Mouse (Mus musculus): ENCODE data around the gene Olfr1281. TPM values are rescaled to one million over a fixed set of nuclear protein-coding genes. Genes with fewer than 3 reads are reported as not detected.

Gene Olfr1281
- total RNA-seq (2023): not detected in 2 replicates

GRCm38 (mm10) chr2:111326220-111326619 lies at the start of gene Olfr1281:
Gene Olfr1281, plus strand, starts transcription at chr2:111326520.

GRCm38 (mm10) chr2:111289836-111290235 lies 36.5 kb upstream of the Olfr1281 start, which contains the start of gene Olfr1278:
Gene Olfr1278, plus strand, starts transcription at chr2:111290136.

GRCm38 (mm10) chr2:111300374-111300773 lies 25.9 kb upstream of the Olfr1281 start, which contains the start of gene Olfr1279:
Gene Olfr1279, plus strand, starts transcription at chr2:111300635.

GRCm38 (mm10) chr2:111313717-111314116 lies 12.6 kb upstream of the Olfr1281 start, which contains the start of gene Olfr1280:
Gene Olfr1280, plus strand, starts transcription at chr2:111314017.

GRCm38 (mm10) chr2:111335976-111336375 lies 9.7 kb downstream of the Olfr1281 start, which contains the start of gene Olfr1282:
Gene Olfr1282, minus strand, starts transcription at chr2:111336076.

GRCm38 (mm10) chr2:111366490-111366889 lies 40.2 kb downstream of the Olfr1281 start, which contains the start of gene Olfr1283:
Gene Olfr1283, plus strand, starts transcription at chr2:111366790.

GRCm38 (mm10) chr2:111375222-111375621 lies 48.9 kb downstream of the Olfr1281 start, which contains the start of gene Olfr1284:
Gene Olfr1284, plus strand, starts transcription at chr2:111375522.

Other genes with a start within 250 kb of the Olfr1281 start
- not detected in 2 replicates for gene Gm13941, start 220.5 kb upstream of the Olfr1281 start, total RNA-seq (2023)
- gene Gm15130, start 173.6 kb upstream of the Olfr1281 start, total RNA-seq (2023): not detected in 2 replicates
- not detected in 2 replicates for gene 4930430A15Rik, start 96.9 kb upstream of the Olfr1281 start, total RNA-seq (2023)
- gene Olfr1275, start 91.2 kb upstream of the Olfr1281 start, total RNA-seq (2023): not detected in 2 replicates
- not detected in 2 replicates for gene Olfr1276, start 72.0 kb upstream of the Olfr1281 start, total RNA-seq (2023)
- gene Olfr1277, start 52.4 kb upstream of the Olfr1281 start, total RNA-seq (2023): not detected in 2 replicates
- gene Olfr1278, start 36.4 kb upstream of the Olfr1281 start, total RNA-seq (2023): not detected in 2 replicates
- not detected in 2 replicates for gene Olfr1279, start 25.9 kb upstream of the Olfr1281 start, total RNA-seq (2023)
- gene Olfr1280, start 12.5 kb upstream of the Olfr1281 start, total RNA-seq (2023): not detected in 2 replicates
- gene Olfr1282, start 9.6 kb downstream of the Olfr1281 start, total RNA-seq (2023): not detected in 2 replicates
- not detected in 2 replicates for gene Olfr1283, start 40.3 kb downstream of the Olfr1281 start, total RNA-seq (2023)
- not detected in 2 replicates for gene Olfr1284, start 49.0 kb downstream of the Olfr1281 start, total RNA-seq (2023)
- gene Olfr1286, start 96.6 kb downstream of the Olfr1281 start, total RNA-seq (2023): not detected in 2 replicates
- not detected in 2 replicates for gene Olfr1287, start 122.6 kb downstream of the Olfr1281 start, total RNA-seq (2023)
- gene Olfr1288, start 147.6 kb downstream of the Olfr1281 start, total RNA-seq (2023): not detected in 2 replicates
- gene Olfr1289, start 154.3 kb downstream of the Olfr1281 start, total RNA-seq (2023): not detected in 2 replicates
- gene Olfr1290, start 167.3 kb downstream of the Olfr1281 start, total RNA-seq (2023): not detected in 2 replicates
- not detected in 2 replicates for gene Olfr1291-ps1, start 170.7 kb downstream of the Olfr1281 start, total RNA-seq (2023)
- gene Olfr1293-ps, start 198.7 kb downstream of the Olfr1281 start, total RNA-seq (2023): not detected in 2 replicates
- not detected in 2 replicates for gene Olfr1294, start 213.8 kb downstream of the Olfr1281 start, total RNA-seq (2023)
- gene Olfr1295, start 243.2 kb downstream of the Olfr1281 start, total RNA-seq (2023): not detected in 2 replicates